Mouse (Mus musculus): ENCODE results near the gene Zdhhc22.
A peak's percentile ranks its signal among the peaks of the same experiment; 100 is the strongest.

The Zdhhc22 gene

DNA sequence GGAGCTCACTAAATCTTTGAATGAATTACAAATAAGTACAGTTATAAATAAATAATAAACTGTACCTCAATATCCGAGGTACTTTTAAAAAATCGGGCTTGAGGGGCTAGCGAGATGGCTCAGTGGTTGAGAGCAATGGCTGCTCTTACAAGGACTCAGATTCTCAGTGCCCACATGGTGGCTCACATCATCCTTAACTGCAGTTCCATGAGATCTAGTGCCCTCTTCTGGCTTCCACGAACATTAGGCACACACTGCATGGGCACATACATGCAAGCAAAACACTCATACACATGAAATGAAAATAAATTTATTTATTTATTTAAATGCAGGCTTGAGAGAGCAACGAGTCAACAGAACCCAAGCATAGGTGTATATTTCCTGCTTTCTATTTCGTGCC, 5.7 kb upstream of the Zdhhc22 start:
- no peak for DNase-seq (ENCODE audit: low spot score)

DNA sequence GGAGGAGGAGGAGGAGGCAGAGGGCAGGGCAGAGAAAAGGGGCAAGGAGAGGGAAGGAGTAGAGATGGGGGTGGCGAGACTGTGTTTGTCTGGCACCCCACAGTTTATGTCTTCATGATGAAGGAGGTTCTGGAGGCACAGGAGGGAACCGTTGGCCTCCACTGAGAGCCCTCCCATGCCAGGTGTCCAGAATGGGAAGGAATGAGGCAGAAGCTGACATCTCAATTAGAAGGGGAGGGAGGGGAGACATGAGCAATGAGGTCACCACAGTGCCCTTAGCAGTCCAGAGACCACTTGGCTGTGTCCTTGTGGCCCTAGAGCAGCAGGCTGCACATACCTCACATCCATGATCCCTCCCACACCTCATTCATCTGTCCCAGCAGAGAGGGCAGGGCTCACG, 4.5 kb upstream of the Zdhhc22 start:
- no peak for DNase-seq (ENCODE audit: low spot score)

DNA sequence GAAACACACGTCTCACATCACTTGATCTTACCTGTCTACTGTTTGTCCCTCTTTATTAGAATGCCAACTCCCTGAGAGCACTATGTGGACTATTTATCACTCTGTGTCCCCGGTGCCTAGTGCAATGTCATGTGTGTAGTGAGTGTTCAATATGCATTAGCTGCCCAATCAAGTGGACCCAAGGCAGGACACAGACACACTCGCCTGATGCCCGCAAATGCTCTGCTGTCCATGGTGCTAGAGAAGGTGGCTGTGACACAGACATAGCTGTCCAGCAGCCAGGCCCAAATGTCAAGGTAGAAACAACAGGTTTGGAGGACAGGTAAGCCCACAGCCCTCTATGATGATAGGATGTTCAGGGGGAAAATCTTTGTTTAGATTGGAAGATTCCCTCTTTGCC, 3.9 kb upstream of the Zdhhc22 start:
- no peak for DNase-seq (ENCODE audit: low spot score)

DNA sequence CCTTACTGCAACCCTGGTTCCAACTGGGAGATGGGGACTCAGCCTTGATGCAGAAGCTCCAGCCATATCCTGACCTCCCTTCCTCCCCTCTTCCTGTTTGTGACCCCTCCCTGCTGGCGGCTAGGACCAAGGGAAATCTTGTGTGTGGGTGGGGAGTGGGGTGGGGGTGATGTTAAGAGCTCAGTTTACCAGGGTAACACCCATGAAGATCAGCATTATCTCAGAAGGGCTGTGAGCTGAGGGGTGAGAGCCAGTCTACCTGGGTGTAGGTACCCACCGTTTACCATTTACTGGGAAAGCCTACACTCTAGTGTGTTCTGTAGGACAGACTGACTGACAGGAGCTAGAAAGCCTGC, 503 bp upstream of the Zdhhc22 start:
- no peak for DNase-seq (ENCODE audit: low spot score)

DNA sequence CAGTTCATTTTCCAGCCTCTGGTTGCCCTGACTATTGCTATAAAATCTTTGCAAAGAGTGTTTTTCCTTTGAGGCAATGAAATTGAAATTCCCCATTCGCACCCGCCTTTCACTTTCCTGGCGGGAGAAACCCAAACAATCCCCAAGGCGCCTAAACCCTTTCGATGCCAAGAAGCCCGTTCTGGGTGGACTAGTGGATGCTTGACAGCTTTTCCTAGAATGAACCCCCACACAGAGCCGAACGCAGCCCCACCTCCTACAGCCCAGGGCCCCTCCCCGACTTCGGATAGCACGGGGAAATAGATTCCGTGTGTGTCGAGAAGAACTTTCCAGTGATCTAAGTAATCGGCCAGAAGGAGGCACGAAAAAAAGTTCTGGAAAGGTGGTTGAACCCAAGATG, 852 bp downstream of the Zdhhc22 start:
- no peak for DNase-seq (ENCODE audit: low spot score)

DNA sequence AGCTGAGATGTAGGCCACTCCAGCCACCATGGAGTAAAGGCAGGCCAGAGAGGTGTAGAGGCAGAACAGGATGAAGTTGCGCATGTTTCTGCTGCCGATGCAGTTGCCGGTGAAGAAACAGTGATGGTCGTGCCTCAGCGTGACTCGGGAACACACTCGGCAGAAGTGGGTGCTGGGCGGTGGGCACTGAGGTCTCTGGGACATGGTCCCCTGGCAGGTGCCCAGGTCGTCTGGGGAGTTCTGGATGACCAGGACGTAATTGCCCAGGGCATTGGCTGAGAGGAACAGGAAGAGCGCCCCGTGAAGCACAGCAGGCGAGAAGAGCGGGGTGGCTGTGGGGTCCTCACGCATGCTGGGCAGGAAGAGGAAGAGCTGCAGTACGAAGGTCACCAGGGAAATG, 2.0 kb downstream of the Zdhhc22 start:
- DNase-seq (ENCODE audit: low spot score) = no peak

DNA sequence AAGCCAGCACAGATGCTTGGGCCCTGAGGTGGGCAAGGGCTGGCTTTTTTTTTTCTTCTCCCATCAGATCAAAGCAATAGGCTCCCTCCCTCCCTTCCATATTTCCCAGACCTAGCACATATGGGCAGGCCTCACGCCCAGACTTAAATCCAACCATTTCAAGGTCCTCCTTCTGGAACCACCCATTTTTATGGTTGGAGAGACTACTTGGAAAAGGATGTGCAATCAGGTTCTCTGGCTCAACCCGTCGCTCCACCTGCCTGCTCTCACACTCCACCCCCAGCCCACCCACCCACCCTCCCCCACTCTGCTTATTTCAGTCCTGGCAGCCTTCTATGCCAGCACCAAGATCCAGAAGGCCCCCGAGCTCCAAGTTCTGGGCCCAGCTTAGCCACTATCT, 3.7 kb downstream of the Zdhhc22 start:
- DNase-seq (ENCODE audit: low spot score) = no peak

DNA sequence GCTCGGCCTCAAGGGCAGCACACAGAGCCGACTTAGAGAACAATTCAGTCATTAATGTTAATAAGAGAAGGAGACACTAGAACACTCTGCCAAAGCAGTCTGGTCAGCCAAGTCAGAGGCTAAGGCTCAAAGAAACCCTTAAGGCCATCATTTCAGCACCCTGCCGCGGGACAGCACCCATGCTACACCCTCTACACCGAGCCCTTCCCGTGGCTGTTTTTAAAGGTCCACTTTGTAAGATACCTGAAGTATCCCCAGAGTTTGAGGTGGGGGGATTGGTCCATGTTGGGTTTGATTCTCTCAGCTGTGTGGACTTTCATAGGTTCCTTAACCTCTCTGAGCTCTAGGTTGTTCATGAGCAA, 6.1 kb downstream of the Zdhhc22 start:
- no peak for DNase-seq (ENCODE audit: low spot score)

DNA sequence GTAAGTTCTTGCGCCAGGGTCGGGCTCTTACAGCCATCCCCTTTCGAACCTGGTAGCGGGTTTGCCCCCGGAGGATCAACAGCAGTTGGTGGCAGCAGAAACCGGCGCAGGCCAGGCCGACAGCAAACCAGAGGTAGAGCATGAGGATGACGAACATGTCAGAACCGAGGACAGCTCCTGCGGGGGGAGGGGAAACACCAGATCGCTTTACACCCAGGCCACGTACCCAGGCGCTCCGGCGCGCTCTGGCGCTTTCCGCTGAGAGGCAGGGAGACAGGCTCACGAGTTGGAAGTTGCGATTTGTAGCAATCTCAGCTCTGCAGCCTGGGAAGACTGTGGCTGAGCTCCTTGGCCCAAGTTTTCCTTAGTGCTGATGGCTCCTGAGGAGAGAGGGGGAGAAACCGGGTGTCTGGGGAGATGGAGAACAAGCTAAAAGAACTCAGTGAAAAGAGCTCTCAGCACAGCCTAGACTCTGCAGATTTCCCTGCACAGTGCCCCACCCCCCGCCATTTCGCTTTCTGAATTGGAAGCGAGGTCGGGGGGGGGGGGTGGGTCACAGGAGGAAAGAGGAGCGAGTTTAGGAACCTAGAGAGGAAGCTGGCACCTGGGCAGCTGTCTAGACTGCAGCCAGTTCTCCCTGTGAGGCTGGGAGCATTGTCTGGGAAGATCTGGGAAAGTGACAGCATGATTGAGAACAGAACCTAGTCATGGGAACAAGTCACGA, 6.6 kb downstream of the Zdhhc22 start:
- no peak for DNase-seq (ENCODE audit: low spot score)

DNA sequence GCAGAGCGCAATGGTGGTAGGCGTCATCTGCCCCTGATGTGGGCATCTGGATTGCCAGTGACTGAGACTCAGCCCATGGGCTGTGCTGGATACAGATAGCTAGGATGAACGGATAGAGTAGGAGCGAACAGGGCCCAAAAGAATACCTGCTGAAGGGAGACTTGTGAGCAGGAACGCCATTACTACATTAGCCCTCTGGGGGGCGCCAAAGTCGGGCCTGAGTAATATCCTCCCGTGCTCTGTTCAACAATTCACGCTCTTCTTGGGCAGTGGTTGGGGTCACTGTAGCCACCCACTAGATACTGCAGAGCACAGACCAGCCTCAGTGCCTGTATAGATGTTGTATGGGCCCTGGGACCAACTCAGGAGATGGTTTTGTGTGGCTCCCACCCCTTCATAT, 9.1 kb downstream of the Zdhhc22 start:
- DNase-seq (ENCODE audit: low spot score) = no peak

DNA sequence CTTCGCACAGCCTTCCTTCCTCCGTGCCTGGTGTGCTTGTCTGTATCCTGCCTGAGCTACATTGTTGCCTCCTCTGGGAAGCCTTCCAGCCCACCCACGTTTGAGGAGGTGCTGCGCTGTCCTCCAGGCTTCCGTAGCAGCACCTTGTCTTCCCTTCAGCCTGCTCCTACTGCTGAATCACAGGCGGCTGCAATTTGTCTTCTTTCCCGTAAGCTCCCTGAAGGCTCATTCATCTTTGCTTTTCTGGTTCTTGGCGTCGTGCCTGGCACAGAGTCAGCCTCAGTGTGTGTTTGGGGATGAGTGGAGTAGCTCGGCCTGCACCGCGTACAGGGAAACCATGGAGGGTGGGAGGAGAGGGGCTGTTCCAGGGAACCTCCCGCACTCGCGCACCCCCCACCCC, 12.4 kb downstream of the Zdhhc22 start:
- no peak for DNase-seq (ENCODE audit: low spot score)

DNA sequence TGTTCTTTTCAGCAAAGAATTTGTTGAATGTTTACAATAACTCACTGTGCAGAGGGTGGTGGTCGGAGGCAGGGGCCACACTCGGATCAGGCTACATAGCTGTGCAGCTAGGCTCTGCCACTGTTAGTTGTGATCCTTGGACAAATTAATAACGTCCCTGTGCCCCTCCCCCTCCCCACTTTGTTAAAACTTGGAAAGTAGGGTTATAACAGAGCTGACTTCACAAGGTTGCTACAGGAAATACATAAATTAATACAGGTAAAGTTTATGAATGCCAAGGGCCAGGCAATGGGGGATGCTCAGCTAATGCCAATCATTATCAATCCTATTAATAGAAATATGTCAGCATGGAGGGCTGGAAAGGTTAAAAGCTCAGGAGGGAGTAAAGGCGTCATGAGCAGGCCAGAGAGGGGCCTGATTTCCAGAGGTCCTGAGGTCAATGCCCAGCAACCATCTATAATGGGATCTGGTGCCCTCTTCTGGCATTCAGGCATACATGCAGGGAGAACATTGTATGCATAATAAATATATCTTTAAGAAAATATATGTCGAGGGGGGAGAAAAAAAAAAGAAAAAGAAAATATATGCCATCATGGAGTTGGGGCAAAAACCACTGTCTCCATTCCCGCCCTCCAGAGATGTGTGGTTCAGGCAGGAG, 13.6 kb downstream of the Zdhhc22 start:
- DNase-seq (ENCODE audit: low spot score) = no peak

DNA sequence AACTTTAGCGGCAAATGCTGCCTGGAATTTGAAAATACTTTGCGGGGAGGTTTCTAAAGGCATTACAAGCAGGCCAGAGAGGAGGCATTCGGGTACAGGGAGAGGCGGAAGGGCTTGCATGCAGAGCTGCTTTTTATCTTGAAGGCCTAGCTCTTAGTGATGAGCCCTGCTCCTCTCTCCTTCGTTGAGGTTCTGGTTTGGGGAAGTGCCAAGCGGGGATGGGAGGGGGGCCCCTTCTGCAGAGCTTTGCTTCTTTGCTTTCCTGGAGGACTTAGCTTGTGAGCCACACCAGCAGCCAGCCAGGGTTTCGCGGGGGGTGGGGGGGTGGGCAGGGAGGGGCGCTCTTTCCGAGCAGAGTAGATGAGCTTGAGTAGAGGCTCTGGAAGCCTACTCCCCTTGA, 14.5 kb downstream of the Zdhhc22 start:
- DNase-seq (ENCODE audit: low spot score) = no peak

DNA sequence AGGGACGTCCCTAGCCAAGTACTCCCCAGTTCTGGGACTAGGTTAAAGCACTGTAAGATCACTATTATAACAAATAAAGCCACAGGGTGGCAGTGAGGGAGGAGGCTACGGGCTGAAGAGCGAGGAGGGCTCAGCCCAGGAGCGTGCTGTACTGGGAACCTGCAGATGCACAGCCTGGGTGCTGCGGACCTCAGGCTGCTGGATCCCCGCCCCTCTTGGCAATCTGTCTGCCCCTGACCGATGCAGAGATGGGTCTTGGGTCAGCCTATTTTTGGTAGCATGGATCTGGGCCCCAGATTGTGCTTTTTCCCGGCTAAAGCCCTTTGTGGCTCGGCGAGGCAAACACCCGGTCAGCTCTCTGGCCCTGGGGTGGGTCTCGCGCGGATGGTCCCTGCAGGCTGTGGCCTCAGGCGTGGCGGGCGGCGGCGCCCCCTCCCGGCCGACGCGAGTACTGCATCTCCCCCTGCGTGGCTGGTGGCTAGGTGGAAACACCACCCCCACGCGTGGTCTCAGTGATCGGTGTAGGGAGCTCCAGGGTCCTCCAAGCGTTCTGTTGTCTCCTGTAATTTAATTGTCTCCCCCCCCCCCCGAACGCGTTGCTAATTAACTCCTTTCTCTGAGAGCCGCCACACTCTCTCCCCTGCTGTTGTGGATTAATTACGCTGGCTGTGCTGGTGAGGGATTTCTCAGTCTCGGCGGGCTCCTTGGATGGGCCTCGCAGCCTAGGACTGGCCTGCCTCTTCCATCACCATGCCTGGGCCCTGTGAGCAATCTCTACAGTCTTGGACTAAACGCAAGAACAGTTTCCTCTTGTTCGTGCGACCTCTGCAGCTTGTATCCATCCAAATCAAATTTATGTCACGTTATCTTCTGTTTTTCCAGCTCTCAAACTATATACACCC, 15.6 kb downstream of the Zdhhc22 start:
- peak; percentile 45 for DNase-seq (ENCODE audit: low spot score)

DNA sequence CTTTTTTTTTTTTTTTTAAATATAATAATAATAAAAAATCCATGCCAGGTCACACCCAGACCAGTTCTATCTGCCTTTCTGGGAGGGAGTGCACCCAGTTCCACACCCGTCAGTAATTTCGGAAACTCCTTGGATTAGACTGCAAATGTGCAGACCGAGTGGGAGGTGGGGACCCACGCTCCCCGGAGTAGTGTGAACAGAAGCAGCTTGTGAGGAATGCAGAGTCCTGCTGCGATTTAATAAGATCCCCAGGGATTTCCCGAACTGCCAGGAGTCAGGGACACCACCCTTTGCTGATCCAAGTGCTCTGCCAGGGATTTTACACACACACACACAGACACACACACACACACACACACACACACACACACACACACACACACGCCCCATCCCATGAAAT, 16.5 kb downstream of the Zdhhc22 start:
- DNase-seq (ENCODE audit: low spot score) = no peak

DNA sequence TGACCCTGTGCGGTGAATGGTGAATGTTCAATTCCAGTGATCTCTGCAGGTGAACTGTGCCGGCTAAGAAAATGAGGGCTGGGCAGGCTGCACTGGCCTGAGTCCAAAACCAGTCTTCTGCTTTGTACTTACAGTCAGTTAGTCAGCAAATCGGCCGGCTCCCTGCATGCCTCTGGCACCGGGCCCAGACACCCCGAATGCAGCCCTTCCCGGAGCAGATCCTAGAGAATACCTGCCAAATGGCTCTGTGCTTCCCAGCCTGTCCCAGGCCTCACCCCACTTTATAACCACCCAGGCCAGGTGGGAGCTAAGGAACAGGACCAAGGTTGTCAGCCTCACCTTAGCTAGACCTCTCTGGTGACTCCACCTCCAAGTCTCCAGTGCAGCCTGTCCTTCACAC, 17.0 kb downstream of the Zdhhc22 start:
- no peak for DNase-seq (ENCODE audit: low spot score)

DNA sequence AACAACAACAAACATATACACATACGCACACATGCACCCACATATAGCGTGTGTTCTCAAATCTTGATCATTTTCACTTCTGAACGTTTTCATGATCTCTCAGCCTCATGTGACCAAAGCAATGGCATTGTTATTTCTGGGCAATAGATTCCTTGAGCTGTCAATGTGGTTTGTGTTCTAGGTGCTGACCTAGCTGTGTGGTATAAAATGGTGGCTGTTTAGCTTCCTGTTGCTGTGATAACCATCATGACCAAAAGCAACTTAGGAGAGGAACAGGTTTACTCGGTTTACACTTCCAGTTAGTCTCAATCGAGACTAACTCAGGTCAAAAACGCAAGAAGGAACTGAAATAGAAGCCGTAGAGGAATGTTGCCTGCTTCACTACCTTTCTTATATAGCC, 19.1 kb downstream of the Zdhhc22 start:
- no peak for DNase-seq (ENCODE audit: low spot score)

DNA sequence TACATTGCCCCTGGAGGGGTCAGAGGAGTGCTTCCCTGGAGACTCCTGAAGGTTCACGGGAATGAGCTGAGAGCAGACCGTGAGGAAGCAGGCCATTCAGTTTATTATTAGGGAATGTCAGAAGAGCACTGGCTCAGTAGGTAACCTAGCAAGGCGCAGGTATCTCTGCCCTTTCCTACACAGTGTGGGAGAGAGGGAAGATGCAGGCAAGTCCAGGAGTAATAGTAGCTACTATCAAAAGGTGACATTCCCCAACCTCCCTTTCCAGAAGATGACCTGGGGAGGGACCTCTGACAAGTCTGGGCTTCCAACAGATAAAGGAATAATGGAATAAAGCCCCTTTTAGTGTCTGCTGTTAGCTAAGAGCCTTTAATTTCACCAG, 21.0 kb downstream of the Zdhhc22 start:
- no peak for DNase-seq (ENCODE audit: low spot score)

DNA sequence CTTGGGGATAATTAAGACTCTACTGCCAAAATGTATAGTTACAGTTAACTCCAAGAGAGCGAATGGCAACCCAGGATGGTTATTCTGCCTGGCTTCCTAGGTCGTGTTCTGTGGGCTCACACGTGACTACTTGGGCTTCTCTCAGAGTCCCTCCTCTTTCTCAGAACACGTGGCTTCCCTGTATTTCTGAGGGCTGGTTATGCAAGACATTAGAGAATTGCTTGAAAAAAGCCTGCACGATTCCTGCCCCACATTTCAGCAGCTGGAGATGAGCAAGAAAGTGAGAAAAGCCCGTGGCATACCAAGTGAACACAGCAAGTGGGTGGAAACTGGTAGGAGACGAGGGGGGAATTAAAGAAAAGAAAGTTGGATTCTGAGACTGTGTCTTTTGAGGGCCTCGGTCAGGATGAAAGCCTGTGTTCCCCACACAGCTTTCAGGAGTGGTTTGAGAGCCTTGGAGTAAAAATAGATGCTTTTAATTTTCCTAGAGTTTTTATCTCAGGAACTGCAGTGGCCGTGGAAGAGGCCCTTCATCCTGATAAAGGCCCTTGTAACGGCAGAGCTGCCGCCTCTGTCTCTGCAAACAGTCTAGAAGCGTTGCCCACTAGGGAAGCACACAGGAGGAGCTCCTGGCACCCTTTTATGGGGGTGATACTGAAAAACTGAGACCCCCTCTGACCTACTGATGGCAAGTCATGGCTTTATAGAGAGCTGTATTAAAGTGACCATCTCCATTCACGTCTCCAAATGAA, 21.6 kb downstream of the Zdhhc22 start:
- no peak for DNase-seq (ENCODE audit: low spot score)

DNA sequence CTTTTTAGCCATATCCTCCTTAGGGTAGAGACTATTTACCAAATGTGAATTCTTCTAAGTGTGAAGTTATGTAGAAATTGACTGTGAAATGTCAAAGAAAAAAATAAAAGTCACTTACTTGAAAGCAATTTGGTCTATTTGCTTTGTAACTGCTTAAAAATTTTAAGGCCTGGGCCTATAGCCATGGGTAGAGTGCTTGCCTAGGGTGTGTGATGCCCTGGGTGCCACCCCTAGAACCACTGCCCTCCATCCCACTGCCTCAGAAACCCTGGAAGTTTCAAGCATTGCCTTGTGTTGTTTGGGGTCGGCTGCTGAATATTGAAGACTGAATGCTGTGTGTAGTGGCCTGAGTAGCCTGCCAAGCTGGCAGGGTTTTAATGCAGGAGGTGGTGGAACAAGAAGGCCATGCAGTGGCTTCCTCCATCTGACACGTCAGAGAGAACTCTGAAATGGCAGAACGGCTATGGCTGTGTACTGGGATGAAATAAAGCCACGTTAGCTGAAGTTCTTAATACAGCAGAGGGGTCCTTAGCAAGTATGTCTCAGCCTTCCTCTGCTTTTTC, 24.9 kb downstream of the Zdhhc22 start:
- no peak for DNase-seq (ENCODE audit: low spot score)

DNA sequence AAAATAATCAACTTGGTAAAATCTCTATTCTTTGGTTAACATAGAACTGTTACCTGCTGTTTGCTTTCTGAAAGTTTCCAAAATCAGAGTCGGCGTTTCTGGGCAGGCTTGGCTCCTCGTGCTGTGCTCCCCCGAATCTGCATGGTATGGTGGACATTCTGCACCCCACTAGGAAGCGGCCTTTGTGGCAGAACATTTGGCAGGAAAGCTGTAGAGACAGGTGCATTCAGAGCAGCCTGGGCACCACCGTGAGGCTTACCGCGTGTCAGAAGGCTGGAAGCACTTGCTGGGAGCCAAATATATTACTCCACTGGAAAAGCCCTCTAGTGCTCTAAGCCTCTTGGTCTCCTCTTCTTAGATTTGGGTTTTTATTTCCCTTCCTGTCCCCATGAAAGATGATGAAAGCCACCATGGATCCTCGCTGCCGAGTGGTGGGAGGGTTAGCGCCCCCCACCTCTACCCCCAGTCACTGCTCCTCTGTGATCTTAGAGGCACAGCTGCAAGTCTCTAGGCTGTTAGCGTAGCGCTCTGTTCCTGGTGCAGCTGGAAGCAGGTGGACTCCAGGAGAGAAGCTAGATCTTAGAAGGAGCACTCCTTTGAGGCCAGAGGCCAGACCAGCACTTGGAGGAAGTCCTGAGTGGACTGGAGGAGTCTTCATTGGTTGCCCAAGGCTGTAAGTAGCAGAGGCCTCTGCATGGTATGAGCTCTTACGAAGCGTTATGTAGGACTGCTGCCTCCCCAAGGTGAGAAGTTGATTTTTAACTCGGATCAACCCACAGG, 25.8 kb downstream of the Zdhhc22 start:
- DNase-seq (ENCODE audit: low spot score) = no peak
